Mouse (Mus musculus) fat pad, adult 2 months (tissue): ENCODE data around the gene Tmem106b.

Experiments
- DNase-seq: peaks from one replicate; pipeline ENCODE4 v3.0.0-alpha.2; 2011; ENCODE audit warnings: low read depth, low spot score; ENCODE audit errors: extremely low read depth

Tmem106b gene

DNA sequence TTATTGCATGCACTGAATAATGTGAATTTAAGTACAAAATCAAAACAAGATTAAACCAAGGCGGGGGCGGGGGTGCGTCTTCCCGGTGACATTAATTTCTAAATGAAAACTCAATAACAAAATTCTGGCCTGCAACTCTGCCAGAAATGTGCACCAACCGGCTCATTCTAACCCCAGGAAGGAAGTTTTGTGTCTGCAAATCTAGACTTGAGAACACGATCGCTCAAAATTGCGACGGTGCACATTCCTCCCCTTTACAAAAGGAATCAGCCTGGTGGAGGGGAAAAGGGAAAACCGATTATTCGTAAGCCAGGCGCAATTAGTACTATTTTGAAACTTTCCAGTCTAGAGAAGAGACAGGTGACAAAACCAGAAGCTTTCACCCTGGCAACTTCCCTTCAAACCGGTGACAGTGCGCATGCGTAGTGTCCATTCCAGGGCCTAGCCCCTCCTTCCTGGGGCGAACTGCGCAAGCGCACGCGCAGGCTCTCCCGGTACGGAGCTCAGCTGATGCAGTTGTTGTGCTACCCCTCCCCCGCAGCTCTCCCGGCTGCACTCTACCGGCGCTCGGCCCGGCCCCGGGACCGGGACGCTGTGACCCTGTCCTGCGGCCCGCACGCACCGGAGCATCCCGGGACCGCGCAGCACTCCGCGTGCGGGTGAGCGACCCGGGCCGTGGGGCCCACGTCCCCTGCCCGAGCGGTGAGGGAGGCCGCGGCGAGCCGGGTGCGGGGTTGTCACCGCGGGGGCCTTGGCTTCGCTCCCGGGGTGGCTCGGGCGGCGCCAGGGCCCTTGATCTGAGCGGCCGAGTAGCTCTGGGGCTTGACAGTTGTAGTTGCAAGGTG lies at the start of gene Tmem106b:
Gene Tmem106b (plus strand): TSS at position 458 of the 845 bp plus-strand sequence.
- DNase-seq = peak; percentile 36

DNA sequence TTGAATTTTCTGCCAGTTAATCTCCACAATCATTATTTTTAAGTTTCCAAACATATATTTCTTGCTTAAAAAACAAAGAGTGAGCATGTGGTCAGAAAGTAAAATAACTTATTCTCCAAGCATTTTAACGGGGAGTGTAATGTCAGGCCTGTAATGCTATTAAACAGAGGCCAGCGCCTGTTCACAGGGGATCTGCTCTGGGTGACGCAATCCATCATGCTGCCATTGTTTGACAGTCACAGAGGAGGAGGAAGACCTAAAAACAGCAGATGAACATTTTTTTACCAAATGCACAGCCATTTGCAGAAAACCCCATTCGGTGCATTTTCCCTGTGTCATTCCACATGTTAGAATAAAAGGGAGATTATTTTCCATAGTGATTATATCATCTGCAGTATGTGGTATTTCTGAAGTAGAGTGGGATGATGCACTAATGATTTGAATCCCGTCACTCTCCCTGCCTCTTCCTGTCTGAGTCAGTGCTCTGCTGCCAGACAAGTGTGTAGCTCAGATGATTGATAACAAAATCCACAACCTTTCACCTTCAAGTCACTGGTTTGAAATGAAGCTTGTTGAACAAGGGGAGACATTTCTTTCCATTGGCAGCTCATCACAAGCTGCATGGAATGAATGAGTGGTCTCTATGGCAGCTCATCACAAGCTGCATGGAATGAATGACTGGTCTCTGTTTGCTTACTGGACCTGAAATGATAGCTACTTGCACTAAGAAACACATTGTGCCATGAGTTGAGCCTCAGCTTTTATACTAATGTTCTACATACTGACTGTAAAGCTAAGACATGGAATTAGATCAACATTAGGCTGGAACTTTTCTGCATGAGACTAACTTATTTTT lies 48.1 kb upstream of the Tmem106b start:
- DNase-seq = no peak

DNA sequence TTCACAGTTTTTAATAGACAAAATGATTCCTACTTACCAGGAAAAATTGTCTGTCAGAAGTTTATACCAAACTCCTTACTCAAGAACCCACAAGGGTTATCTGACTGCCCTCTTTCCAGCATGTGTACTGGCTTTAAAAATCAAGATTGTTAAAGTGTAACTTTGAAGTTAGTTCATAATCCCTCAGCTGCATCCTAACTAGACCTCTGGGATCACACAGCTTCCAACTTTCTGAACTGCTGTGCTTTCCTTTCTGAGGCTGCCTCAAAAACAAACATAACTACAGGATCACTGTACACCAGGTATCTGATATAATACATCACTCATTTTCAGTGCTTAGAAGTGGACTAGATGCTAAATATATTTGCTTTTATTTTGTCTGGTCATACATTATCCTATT lies 39.0 kb upstream of the Tmem106b start:
- DNase-seq = no peak

DNA sequence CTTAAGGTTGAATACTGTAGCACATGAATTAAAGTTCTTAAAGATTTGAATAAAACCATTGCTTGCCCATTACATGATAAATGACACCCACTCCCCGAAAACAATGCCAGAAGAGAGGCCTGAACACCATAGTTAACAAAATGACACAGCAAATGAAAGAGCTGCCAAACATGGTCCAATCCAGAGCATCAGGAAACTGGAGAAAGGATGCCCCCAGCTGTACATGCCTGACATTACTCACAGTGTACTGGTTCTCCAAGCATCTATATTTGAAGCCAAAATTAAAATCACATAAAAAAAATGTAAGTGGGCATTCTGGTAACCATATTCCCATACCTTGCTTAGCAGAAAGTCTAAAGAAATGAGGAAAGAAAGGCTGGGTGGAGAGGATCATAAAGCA lies 38.6 kb upstream of the Tmem106b start:
- no peak for DNase-seq

DNA sequence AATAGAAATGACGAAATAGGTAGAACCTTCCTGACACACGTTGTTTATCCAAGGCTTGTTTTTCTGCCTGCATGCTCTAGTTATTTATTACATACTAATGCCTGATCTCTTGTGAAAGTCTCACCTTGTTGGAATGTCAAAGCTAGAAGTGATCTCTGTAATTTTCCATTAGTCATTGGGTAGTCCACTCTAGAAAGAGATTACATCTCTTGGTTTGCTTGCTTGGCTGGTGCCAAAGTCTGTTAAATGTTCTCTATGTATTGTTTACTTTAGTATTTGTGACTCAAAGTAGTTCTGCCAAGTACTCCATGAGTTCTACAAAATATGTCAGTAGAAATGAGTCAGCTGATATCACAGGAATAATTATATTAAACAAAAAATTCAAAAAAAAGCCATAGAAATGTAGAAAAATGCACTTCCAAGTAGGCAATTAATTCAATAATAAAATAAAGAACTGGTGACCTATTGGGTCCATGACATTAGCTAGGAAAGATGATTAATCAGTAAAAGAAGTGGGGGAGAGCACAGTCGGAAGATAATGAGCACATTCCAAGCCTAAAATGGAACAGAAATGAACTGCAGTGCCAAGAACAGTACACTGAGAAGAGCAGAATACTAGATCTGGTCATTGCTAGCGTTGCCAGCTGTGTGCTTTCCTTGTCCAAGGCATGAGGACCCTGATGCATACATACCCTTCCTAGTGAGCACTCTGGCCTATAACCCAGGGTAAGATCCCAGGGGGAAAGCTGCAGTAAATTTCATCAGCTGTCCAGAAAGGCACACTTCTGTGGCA lies 17.0 kb upstream of the Tmem106b start:
- no peak for DNase-seq

DNA sequence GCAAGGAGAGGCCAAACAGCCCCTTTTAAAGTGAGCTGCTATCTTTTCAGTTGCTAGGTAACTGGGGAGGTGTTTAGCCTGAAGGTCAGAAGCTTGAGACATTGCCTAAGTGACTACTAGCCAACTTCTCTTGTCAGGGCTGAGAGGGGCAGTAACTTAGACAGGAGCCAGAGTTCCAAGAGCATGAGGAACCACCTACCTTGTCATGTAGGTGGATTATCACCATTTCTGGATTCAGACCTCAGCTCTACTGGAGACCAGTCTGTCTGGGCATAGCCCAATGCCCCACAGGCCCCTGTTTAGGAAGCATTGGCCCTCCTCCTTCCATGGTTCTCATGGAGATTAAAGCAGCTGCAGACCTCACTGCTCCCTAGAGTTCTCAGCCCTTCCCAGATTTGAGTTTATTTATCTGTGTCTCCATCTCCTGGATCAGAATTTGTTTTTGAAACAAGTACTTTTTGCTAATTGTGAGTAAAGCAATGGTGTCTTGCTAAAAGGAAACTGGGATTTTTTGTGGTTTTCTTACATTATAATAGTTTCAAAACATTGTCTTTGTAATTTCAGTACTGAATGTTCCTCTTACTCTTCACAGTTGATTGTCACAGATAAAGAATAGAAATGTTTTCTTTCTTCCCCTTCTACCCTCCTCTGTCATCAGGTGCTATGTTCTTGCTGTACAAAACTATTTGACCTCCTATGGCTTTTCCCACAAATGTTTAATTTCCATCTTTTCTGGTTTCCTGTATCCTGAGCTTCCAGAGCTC lies 8.1 kb upstream of the Tmem106b start:
- DNase-seq = peak; percentile 47

DNA sequence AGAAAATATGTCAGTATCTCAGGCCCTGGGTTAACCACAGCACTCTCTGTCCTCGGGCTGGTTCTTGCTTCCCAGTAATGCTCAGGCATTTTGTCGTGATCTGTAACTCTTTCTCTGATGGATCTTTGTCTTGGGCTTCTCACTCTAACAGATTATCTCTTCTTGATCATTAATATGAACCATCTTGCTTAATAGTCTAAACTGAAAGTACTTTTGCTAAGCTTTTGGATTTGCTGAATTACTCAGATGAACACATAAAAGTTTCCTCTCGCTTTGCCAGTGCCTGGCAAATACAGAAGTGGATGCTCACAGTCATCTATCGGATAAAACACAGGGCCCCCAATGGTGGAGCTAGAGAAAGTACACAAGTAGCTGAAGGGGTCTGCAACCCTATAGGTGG lies 7.5 kb upstream of the Tmem106b start:
- no peak for DNase-seq

DNA sequence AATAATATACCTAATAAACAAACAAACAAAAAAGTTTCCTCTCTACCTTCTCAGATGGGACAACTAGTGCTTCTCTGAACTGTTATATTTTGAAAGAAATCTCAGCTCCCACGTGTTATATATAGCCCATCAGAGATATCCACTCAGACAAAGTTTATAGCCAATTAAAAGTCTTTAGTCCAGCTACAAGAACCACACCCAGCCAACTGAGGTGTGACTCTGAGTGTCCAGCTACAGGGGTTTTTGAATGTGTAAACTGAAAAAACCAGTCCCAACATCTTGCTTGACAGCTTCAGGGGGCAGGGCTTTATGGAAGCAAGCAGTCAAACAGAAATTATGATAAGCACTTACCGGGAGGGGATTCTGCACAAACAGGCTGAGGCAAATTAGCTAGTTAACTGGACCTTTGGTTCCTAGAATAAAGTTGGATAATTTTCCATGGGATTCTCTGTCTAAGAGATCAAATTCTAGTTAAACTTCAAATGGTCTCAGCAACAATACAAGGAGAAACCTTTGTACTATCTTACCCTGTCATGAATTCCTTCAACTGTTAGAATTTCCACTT lies 6.8 kb upstream of the Tmem106b start:
- DNase-seq = no peak

DNA sequence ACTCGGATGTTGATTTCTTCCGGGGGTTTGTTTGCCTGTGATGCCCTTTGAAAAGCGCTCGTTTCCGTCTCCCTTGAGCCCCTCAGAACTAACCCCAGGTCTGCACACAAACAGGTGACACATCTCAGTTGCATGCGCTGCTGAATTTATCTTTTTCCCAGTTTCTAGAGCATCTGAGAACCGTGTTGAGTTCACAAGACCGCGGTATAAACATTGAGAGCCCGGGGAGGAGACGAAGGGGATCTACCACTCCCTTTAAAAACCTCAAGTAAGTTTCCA lies 527 bp downstream of the Tmem106b start:
- DNase-seq = no peak

DNA sequence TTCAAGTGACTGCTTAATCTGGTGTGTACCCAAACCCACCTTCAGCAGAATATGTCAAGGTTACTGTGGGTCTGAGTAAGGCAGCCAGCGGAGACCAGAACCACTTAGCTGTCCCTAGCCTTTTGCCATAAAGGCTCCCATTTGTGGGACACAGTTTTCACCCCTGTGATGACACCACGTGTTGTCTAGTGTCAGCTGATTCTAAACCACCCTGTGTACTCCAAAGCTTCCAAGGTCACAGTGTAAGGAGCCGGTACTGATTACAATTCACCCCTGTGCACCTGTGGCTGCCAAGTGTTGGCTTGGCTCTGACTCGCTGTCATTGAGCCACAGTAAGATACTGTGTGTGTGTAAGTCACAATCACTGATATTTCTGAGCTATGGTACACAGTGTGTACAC lies 926 bp downstream of the Tmem106b start:
- DNase-seq = no peak

DNA sequence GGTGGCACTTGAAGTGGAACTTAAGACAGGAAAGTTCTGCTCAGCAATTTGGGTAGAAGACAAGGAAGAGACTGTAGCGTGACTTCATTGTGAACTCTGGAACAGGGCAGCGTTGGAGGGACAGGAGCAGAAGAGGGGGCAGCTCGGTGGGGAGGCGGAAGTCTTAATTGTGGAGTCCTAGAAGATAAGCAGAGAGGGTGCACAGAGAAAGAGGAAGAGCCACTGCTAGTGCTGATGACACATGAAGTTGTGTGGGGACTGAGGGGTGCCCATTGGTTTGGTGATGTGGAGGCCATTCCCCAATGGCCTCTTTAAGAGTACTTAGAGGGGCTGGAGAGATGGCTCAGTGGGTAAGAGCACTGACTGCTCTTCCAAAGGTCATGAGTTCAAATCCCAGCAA lies 3.5 kb downstream of the Tmem106b start:
- no peak for DNase-seq

DNA sequence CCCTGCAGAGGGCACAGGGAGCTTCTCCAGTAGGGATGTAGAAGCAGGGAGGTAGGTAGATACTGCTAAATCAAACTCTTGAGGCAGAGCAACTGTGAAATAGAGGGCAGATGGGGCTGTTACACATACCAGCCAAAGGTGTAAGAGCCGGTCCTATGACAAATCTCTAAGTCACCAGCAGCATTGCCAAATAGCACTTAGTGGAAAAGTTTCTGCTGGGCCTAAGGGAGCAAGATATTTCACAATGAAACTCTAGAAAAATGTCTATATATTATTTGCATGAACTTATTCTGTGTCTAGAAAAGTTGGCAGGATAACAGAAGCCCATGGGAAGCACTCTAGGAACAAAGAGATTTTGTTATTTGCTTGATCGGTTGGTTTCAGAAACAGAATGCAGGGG lies 4.3 kb downstream of the Tmem106b start:
- no peak for DNase-seq

DNA sequence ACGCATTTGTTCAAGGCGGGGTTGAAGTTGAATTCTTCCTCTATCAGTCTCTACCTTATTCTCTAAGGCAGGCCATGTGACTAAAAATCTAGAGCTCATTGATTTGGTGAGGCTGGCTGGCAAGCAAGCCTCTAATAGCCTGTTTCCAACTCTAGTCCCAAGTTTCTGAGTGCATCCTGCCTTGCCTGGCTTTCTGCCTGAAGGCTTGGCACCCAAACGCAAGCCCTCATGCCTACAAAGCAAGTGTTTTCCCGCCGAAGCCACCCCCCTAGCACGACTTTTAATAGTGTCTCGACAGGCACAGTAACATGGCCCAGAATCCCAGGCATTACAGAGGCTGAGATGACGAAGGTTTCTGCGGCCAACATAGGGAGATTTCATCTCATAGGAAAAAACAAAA lies 13.3 kb downstream of the Tmem106b start:
- DNase-seq = no peak

DNA sequence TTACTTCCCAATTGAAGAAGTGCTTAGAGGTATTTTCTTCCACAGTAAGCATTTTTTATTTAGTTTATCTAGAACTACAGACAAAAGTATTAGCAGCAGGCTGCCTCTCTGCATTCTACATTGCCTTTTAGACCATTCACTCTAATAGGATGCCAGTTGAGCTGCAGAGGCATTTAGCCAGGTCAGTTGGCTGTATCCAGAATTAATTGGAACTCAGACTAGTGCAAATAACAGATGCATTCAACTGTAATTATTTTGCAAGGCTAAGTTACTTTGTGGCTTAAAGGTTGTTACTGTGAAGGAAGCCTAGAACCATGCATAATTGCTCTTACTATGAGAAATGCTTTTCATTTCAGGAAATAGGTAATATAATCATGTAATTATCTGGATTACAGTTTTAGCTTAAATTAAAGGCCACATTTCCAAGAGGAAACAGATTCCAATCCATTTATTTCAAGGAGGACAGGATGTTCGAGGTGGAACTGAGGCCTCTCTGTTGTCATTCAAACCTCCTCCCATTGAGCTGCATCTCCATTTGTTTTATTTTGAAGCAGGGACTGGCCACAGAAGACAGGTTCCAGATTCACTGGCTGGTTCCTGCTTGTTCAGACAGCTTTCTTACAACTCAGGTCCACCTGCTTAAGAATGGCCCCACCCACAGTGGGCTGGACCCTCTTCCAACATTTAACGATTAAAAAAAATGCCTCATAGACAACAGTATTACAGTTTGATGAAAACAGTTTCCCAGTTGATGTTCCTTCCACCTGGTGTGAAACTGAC lies 27.3 kb downstream of the Tmem106b start:
- no peak for DNase-seq

DNA sequence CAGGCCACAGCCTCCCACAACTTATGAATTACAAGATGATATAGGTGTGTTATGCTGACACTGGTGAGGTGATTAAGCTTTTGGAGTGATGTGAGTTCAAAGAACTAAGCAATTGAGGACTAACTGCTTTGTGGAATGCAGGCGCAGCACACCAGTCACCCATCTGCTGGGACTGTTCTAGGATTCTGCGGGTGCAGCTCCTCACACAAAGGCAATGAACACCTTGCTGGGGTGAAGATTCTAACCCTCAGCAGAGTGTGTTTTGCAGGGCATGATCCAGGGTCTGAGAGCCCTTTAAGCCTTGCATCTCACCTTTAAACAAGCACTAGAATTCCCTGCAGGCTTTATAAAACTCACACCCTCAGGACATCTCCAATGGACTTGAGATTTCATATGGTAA lies 30.6 kb downstream of the Tmem106b start:
- no peak for DNase-seq

DNA sequence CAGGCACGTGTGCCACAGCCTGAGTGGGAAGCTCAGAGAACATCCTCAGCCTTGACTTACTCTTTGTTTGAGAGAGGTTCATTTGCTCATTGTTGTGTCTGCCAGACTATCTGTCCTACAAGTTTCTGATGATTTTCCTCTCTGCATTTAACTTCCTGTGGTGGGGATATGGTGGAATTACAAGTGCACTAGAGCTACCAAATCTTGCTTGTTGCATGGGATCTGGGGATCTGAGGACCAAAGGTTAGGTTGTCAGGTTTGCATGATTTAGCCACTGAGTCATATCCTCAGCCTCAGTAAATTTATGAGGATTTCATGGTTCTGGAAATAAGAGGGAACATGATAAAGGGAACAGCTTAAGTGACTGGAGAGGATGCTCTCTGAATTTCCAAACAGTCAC lies 39.1 kb downstream of the Tmem106b start:
- DNase-seq = no peak

DNA sequence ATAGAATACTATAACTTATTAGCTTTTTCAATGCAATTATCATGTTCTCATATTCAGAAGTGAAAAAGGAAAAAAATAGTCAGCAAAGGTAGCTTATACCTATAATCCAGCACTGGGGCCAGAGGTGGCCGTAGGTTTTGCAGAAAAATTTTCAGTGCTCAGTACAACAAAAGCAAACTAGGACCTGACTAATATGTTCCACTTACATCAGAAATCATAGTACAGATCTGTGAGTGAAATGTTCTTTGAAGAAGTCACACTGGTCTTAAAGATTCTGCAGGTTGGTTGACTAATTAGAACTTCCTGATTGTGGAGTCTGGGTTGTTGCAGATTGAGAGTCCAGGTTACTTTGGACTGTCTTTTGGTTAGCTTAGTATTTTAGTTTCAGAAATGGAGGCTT lies 67.7 kb downstream of the Tmem106b start:
- DNase-seq = no peak
